Comparison of ENCODE assay signal across 21 mouse cellular contexts in the genomic region with DNA sequence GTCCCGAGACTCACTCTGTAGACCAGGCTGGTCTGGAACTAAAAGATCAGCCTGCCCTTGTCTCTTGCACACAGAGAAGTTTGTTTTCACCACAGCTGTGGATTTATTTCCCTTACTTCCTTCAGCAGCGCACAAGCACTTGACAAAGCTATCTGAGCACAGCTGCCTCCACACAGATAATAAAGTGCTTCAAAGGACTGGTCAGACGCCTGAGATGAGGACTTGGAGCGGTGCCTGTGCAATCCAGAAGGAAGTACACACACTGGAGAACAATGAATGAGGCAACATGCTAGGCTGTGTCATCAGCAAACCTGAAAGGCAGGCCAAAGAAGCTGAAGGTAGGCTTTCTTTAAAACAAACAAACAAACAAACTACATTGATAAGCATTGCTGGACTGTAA. TPM values are rescaled to one million over a fixed set of nuclear protein-coding genes. Genes with fewer than 3 reads are reported as not detected.
A peak's percentile ranks its signal among the peaks of the same experiment; 100 is the strongest.
DNase-seq lines count a peak whose midpoint lies in the region; ATAC-seq lines count a peak whose summit lies in the region.
"Had no signal": no experiment of that assay in that cellular context is flagged by ENCODE, and none has a peak within 500 bp of the region (broad histone marks: within the 10 kb centered on the region; RNA-seq: fewer than 3 reads in every experiment).

No protein-coding gene starts in this region.

- no peak for ATAC-seq in neural tube, embryonic 15.5 days (ENCODE audit: low FRiP score)
- no peak for ATAC-seq in liver, embryonic 11.5 days (replicated peaks; ENCODE audit: low FRiP score)
- ATAC-seq: activated CD4-positive, CD25-positive, alpha-beta regulatory T cell, adult 4 months; forebrain, embryonic 13.5 days; midbrain, embryonic 15.5 days; Patski had no signal

- 73% methylated on average over 4 of the region's 4 CpGs for WGBS in neural tube, embryonic 15.5 days
- 51% methylated on average over 4 of the region's 4 CpGs for WGBS in liver, embryonic 11.5 days

- no peaks in the 10 kb centered on the region for H3K9me3 ChIP-seq in neural tube, embryonic 15.5 days (replicated peaks)
- no peaks in the 10 kb centered on the region for H3K9me3 ChIP-seq in liver, embryonic 11.5 days (ENCODE audit: control insufficient read depth, low read length)
- H3K9me3 ChIP-seq: forebrain, embryonic 13.5 days; hindbrain, embryonic 10.5 days; kidney, embryonic 15.5 days; limb, embryonic 12.5 days; midbrain, embryonic 15.5 days had no signal

- no peak overlapping the region for H3K27ac ChIP-seq in neural tube, embryonic 15.5 days (replicated peaks)
- no peak overlapping the region for H3K27ac ChIP-seq in liver, embryonic 11.5 days (ENCODE audit: low read depth, low read length)
- H3K27ac ChIP-seq: forebrain, embryonic 13.5 days; hindbrain, embryonic 10.5 days; kidney, embryonic 15.5 days; left cerebral cortex, adult 2 months; limb, embryonic 12.5 days; midbrain, embryonic 15.5 days had no signal

- no peak for DNase-seq in neural tube, embryonic 10.5 days (ENCODE audit: extremely low spot score, low spot score)
- DNase-seq in brain, adult 2 months (ENCODE audit: low read depth, low spot score), result peak; percentile 20
- no peak for DNase-seq in liver, embryonic 11.5 days (ENCODE audit: low spot score)
- no peak for DNase-seq in left cerebral cortex, postnatal 36 days (ENCODE audit: low spot score in 2 of 2)
- no peak for DNase-seq in thymus, postnatal 10 days (ENCODE audit: low spot score in 2 of 2)
- no peak for DNase-seq in layer of hippocampus, postnatal 14 days (ENCODE audit: low spot score in 2 of 2)
- DNase-seq: cerebellum, adult 9-10 months; gastrocnemius, postnatal 36 days; lung, adult 2 months; lung, postnatal 4 days; right cerebral cortex, adult 18-20 months had no signal

- 0 out of 2 replicates have a peak overlapping the region, but pooled peaks have one; percentile 9 for H3K4me2 ChIP-seq in neural tube, embryonic 15.5 days
- H3K4me2 ChIP-seq in liver, embryonic 11.5 days, result peak overlapping the region; percentile 83; the same call in 1 of the 2 replicates
- H3K4me2 ChIP-seq: forebrain, embryonic 13.5 days; kidney, embryonic 15.5 days; limb, embryonic 12.5 days; midbrain, embryonic 15.5 days had no signal

- no peaks in the 10 kb centered on the region for H3K27me3 ChIP-seq in neural tube, embryonic 15.5 days (replicated peaks)
- H3K27me3 ChIP-seq in liver, embryonic 11.5 days (replicated peaks; ENCODE audit: control insufficient read depth, insufficient read depth, low read length), result no peaks in the 10 kb centered on the region
- H3K27me3 ChIP-seq: forebrain, embryonic 13.5 days; kidney, embryonic 15.5 days; limb, embryonic 12.5 days; midbrain, embryonic 15.5 days; Patski had no signal

- H3K4me1 ChIP-seq in neural tube, embryonic 15.5 days, result peaks cover 18% of the 10 kb centered on the region
- H3K4me1 ChIP-seq in liver, embryonic 11.5 days (replicated peaks; ENCODE audit: control insufficient read depth, insufficient read depth, low read length), result peaks cover 14% of the 10 kb centered on the region

- peaks cover 46% of the 10 kb centered on the region for H3K36me3 ChIP-seq in neural tube, embryonic 15.5 days
- peaks cover 28% of the 10 kb centered on the region; the same call in 1 of the 2 replicates for H3K36me3 ChIP-seq in liver, embryonic 11.5 days (ENCODE audit: control insufficient read depth, insufficient read depth, low read length)

- no peak overlapping the region for H3K4me3 ChIP-seq in neural tube, embryonic 15.5 days (replicated peaks)
- no peak overlapping the region for H3K4me3 ChIP-seq in liver, embryonic 11.5 days (ENCODE audit: low read depth, low read length)
- H3K4me3 ChIP-seq: forebrain, embryonic 13.5 days; hindbrain, embryonic 10.5 days; kidney, embryonic 15.5 days; left cerebral cortex, adult 2 months; limb, embryonic 12.5 days; midbrain, embryonic 15.5 days had no signal

- no peak overlapping the region for H3K9ac ChIP-seq in neural tube, embryonic 15.5 days (replicated peaks)
- H3K9ac ChIP-seq in liver, embryonic 11.5 days (ENCODE audit: low read depth, low read length), result no peak overlapping the region
- H3K9ac ChIP-seq: forebrain, embryonic 13.5 days; kidney, embryonic 15.5 days; limb, embryonic 12.5 days; midbrain, embryonic 15.5 days had no signal

- intact Hi-C loops in left cerebral cortex, postnatal 36 days (cut with DNase I), result loop anchor here (5.0 kb wide), 1 partner anchor 60 kb away; no protein-coding TSS in a partner anchor

RNA-seq across cellular contexts. Expression of a gene that starts 2.2 kb away (rescaled TPM):
- 66.2 and 77.0 TPM in 2 replicates for polyA plus RNA-seq in neural tube, embryonic 15.5 days (2015; fragmentation: Nextera tagmentation; extraction: Ambion mirVana)
- polyA plus RNA-seq in liver, embryonic 11.5 days (2014; fragmentation: Nextera tagmentation; extraction: Ambion mirVana), result 137 and 141 TPM in 2 replicates
- total RNA-seq in left cerebral cortex, postnatal 36 days (2021), result 10 to 100 TPM; 42.4 to 46.8 TPM
- total RNA-seq in layer of hippocampus, postnatal 14 days (2021), result 10 to 100 TPM; 46.1 to 46.2 TPM

RNA-seq across cellular contexts. Expression of a gene that starts 33.5 kb away (rescaled TPM):
- polyA plus RNA-seq in neural tube, embryonic 15.5 days (2015; fragmentation: Nextera tagmentation; extraction: Ambion mirVana), result 23.8 and 31.4 TPM in 2 replicates
- not detected in 2 replicates for polyA plus RNA-seq in liver, embryonic 11.5 days (2014; fragmentation: Nextera tagmentation; extraction: Ambion mirVana)
- total RNA-seq in left cerebral cortex, postnatal 36 days (2021), result 10 to 100 TPM; 40.6 to 49.0 TPM
- total RNA-seq in layer of hippocampus, postnatal 14 days (2021), result 10 to 100 TPM; 47.2 to 49.1 TPM
- total RNA-seq: gastrocnemius, postnatal 36 days had no signal
- polyA plus RNA-seq: activated CD4-positive, CD25-positive, alpha-beta regulatory T cell, adult 4 months; limb, embryonic 12.5 days; lung, adult 2 months; Patski; thymus, postnatal 0 days had no signal
